Mouse (Mus musculus): ENCODE data around the gene Matk.
A peak's percentile ranks its signal among the peaks of the same experiment; 100 is the strongest.

The Matk gene

GRCm38 (mm10) chr10:81240876-81241275 is 11.9 kb upstream of the Matk start:
- no peak for ATAC-seq (ENCODE audit: insufficient number of reproducible peaks, low FRiP score, low TSS enrichment)

- ATAC-seq (ENCODE audit: insufficient number of reproducible peaks, low FRiP score, low TSS enrichment) = no peak
These were observed 10.7 kb upstream of the Matk start for GRCm38 (mm10) chr10:81242021-81242420.

- no peak for ATAC-seq (ENCODE audit: insufficient number of reproducible peaks, low FRiP score, low TSS enrichment)
These were observed 8.6 kb upstream of the Matk start for GRCm38 (mm10) chr10:81244146-81244545.

GRCm38 (mm10) chr10:81244595-81244994 is 8.1 kb upstream of the Matk start:
- peak; percentile 51; the same call in 1 of the 2 replicates for ATAC-seq (ENCODE audit: insufficient number of reproducible peaks, low FRiP score, low TSS enrichment)

GRCm38 (mm10) chr10:81245166-81245565 is 7.6 kb upstream of the Matk start:
- ATAC-seq (ENCODE audit: insufficient number of reproducible peaks, low FRiP score, low TSS enrichment) = no peak

GRCm38 (mm10) chr10:81247804-81248203 is 4.9 kb upstream of the Matk start:
- ATAC-seq (ENCODE audit: insufficient number of reproducible peaks, low FRiP score, low TSS enrichment) = no peak

GRCm38 (mm10) chr10:81249442-81249841 is 3.3 kb upstream of the Matk start:
- no peak for ATAC-seq (ENCODE audit: insufficient number of reproducible peaks, low FRiP score, low TSS enrichment)

GRCm38 (mm10) chr10:81254886-81255285 is 2.2 kb downstream of the Matk start:
- no peak for ATAC-seq (ENCODE audit: insufficient number of reproducible peaks, low FRiP score, low TSS enrichment)

GRCm38 (mm10) chr10:81257158-81258039 is 4.7 kb downstream of the Matk start:
- ATAC-seq (ENCODE audit: insufficient number of reproducible peaks, low FRiP score, low TSS enrichment) = no peak

- ATAC-seq (ENCODE audit: insufficient number of reproducible peaks, low FRiP score, low TSS enrichment) = no peak
These were observed 6.6 kb downstream of the Matk start for GRCm38 (mm10) chr10:81259225-81259884.

- ATAC-seq (ENCODE audit: insufficient number of reproducible peaks, low FRiP score, low TSS enrichment) = no peak
These were observed 8.3 kb downstream of the Matk start for GRCm38 (mm10) chr10:81261025-81261424.

GRCm38 (mm10) chr10:81265540-81265939 is 12.8 kb downstream of the Matk start:
- no peak for ATAC-seq (ENCODE audit: insufficient number of reproducible peaks, low FRiP score, low TSS enrichment)

- ATAC-seq (ENCODE audit: insufficient number of reproducible peaks, low FRiP score, low TSS enrichment) = peak; percentile 83
These were observed 13.7 kb downstream of the Matk start, which contains the start of the genes Mrpl54 and Apba3 for GRCm38 (mm10) chr10:81266211-81267105. Gene Mrpl54, minus strand, starts transcription at chr10:81266934. Gene Apba3, plus strand, starts transcription at chr10:81266960.

GRCm38 (mm10) chr10:81268056-81268455 is 15.3 kb downstream of the Matk start:
- ATAC-seq (ENCODE audit: insufficient number of reproducible peaks, low FRiP score, low TSS enrichment) = peak; percentile 70

GRCm38 (mm10) chr10:81268643-81269412 is 16.1 kb downstream of the Matk start:
- ATAC-seq (ENCODE audit: insufficient number of reproducible peaks, low FRiP score, low TSS enrichment) = no peak

- no peak for ATAC-seq (ENCODE audit: insufficient number of reproducible peaks, low FRiP score, low TSS enrichment)
These were observed 19.6 kb downstream of the Matk start for GRCm38 (mm10) chr10:81272356-81272755.

- no peak for ATAC-seq (ENCODE audit: insufficient number of reproducible peaks, low FRiP score, low TSS enrichment)
These were observed 21.1 kb downstream of the Matk start for GRCm38 (mm10) chr10:81273842-81274241.

GRCm38 (mm10) chr10:81277676-81278075 is 24.9 kb downstream of the Matk start:
- ATAC-seq (ENCODE audit: insufficient number of reproducible peaks, low FRiP score, low TSS enrichment) = no peak

- ATAC-seq (ENCODE audit: insufficient number of reproducible peaks, low FRiP score, low TSS enrichment) = no peak
These were observed 26.8 kb downstream of the Matk start for GRCm38 (mm10) chr10:81279496-81279895.

- ATAC-seq (ENCODE audit: insufficient number of reproducible peaks, low FRiP score, low TSS enrichment) = no peak
These were observed 31.5 kb downstream of the Matk start for GRCm38 (mm10) chr10:81284189-81284588.
